Mouse (Mus musculus): ENCODE results near the gene Ccr9. TPM values are rescaled to one million over a fixed set of nuclear protein-coding genes. Genes with fewer than 3 reads are reported as not detected.

The Ccr9 gene
- polyA plus RNA-seq, 1 experiment from 2014 or later = 0.24 TPM

DNA sequence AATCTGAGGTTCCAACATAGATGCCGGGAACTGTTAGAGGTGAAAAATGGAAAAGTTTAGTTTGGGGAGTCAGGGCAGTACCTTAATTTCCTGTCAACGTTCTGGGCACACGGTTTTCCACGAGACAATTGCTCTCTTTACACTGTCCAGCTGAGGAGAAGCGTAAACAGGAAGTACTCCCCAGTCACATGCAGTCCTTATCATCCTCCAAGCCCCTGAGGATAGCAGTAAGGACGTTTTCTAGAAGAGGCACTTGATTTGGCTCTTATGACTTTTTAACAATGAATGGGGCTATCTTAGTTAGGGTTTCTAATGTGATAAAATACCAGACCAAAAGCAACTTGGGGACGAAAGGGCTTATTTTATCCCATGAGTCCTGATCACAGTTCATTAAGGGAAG lies 130.3 kb downstream of the Ccr9 start:
- no peaks in the 10 kb centered on the region for H3K9me3 ChIP-seq
- no peaks in the 10 kb centered on the region for H3K27me3 ChIP-seq
- no peak for ATAC-seq (ENCODE audit: insufficient number of reproducible peaks, low FRiP score, low TSS enrichment, low read depth)
- no peaks in the 10 kb centered on the region for H3K4me1 ChIP-seq
- WGBS = 66% methylated on average over 7 of the region's 7 CpGs
- no peak overlapping the region for H3K9ac ChIP-seq
- H3K36me3 ChIP-seq = peaks cover 27% of the 10 kb centered on the region
- H3K4me2 ChIP-seq = no peak overlapping the region
- H3K4me3 ChIP-seq = no peak overlapping the region
- H3K27ac ChIP-seq = no peak overlapping the region

DNA sequence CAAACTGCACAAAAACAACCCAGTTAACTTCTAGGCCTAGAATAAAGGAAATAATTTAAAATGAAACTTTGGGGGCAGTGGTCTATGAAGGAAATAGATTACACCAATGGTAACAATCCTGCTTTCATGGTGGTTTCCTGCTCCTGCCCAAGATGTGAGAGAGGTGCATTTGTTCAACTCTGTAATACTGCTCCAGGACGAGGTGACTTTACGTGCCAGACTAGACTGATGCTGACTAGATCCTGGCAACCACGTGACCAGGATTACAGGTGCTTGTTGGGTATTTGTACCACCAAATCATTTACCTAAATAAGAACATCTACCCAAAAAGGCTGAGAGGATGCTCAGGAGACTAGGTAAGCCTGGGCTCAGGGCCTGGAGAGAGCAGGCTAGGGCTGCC lies 133.6 kb downstream of the Ccr9 start:
- Histone ChIP-seq H3K9me3 (no peaks in the 10 kb centered on the region), H3K4me1 (no peaks in the 10 kb centered on the region), H3K27me3 (no peaks in the 10 kb centered on the region), H3K27ac (no peak overlapping the region), H3K4me2 (no peak overlapping the region), H3K4me3 (no peak overlapping the region), H3K9ac (no peak overlapping the region), H3K36me3 (peaks cover 51% of the 10 kb centered on the region)
- ATAC-seq (ENCODE audit: insufficient number of reproducible peaks, low FRiP score, low TSS enrichment, low read depth) = no peak
- WGBS = 86% methylated on average over 3 of the region's 3 CpGs

DNA sequence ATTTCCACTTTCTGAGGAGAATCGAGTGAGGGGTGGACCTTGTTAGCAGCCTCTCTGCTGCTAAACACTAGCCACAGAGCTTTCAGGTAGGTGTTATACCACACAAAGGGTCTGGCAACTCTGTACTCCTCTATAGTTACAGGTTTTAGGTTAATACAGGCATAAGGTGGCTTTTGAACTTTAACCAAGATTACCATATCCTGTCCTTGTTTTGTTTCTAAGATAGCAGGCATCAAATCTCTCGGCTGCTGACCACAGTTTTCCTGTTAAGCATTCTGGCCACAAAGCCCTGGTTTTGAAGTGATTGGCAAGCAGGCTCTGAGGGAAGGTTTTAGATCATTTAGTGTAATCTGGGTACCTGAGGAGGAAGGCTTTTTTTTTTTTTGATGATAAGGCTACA lies 136.1 kb downstream of the Ccr9 start:
- H3K4me1 ChIP-seq = no peaks in the 10 kb centered on the region
- no peak overlapping the region for H3K4me3 ChIP-seq
- WGBS = 56% methylated on average over 2 of the region's 2 CpGs
- H3K27me3 ChIP-seq = no peaks in the 10 kb centered on the region
- ATAC-seq (ENCODE audit: insufficient number of reproducible peaks, low FRiP score, low TSS enrichment, low read depth) = no peak
- peaks cover 64% of the 10 kb centered on the region for H3K36me3 ChIP-seq
- no peak overlapping the region for H3K9ac ChIP-seq
- H3K9me3 ChIP-seq = no peaks in the 10 kb centered on the region
- no peak overlapping the region for H3K4me2 ChIP-seq
- no peak overlapping the region for H3K27ac ChIP-seq

DNA sequence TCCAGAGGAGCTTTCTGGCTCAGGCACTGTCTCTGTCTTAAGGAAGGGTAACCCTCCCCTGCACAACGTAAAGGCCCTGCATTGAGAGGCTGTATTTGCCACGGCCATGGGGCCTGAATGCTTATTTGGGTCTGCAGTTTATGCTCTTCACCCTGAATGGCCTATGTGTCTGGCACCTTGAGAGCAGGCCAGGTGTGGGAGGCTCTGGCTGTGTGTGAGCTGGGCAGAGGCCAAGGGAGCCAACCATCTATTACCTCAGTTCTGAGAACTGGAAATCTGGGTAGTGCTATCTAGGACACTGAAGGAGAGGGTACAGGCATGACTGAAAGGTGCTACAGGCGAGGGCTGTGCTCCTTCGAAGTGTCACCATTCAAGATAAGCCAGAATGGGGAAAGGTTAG lies 136.6 kb downstream of the Ccr9 start:
- Histone ChIP-seq H3K4me2 (no peak overlapping the region), H3K36me3 (peaks cover 64% of the 10 kb centered on the region)

DNA sequence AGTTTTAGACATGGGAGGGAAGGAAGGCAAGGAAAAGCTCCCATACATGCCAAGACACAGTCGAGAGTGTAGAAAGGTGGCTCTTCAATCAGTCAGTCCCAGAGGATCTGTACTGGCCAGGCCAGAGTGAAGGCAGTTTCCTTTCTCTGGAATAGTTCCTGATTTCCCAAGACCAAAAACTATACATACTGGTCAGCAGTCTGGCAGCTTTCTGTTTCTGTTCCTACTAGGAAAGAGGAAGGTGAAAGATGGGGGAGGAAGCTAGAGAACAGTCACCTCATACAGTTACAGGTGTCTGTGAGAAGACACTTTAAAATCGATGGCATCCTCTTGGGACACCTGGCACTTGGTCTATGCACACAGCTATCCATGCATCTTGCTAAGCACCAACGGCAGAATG lies 137.2 kb downstream of the Ccr9 start:
- Histone ChIP-seq H3K9me3 (no peaks in the 10 kb centered on the region), H3K27me3 (no peaks in the 10 kb centered on the region), H3K9ac (no peak overlapping the region), H3K4me3 (no peak overlapping the region), H3K4me1 (no peaks in the 10 kb centered on the region), H3K27ac (no peak overlapping the region), H3K36me3 (peaks cover 61% of the 10 kb centered on the region), H3K4me2 (no peak overlapping the region)
- WGBS = 83% methylated on average over 3 of the region's 3 CpGs
- ATAC-seq (ENCODE audit: insufficient number of reproducible peaks, low FRiP score, low TSS enrichment, low read depth) = no peak

More for the DNA sequence above, 136.6 kb downstream of the Ccr9 start:
- Histone ChIP-seq H3K9me3 (no peaks in the 10 kb centered on the region), H3K4me3 (no peak overlapping the region), H3K4me1 (no peaks in the 10 kb centered on the region), H3K9ac (no peak overlapping the region), H3K27ac (no peak overlapping the region), H3K27me3 (no peaks in the 10 kb centered on the region)
- ATAC-seq (ENCODE audit: insufficient number of reproducible peaks, low FRiP score, low TSS enrichment, low read depth) = no peak
- 82% methylated on average over 4 of the region's 4 CpGs for WGBS

DNA sequence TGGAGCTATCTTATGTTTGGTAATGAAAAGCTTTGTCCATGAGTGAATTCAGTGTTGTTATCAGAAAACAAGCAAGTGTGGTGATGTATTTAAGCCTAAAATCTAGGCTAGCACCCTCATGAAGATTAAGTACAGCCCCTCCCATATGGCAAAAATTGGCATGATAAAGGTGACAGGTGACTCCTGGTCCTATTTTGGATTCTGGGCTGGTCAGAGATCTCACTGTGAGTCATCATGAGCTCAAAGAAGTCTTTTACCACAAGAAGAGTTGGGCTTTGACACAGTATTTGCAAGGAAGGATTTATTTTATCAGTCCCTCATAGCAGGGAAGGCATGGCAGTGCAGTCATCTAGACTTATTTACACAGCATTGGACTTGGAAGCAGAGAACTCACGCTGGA lies 137.8 kb downstream of the Ccr9 start:
- ATAC-seq (ENCODE audit: insufficient number of reproducible peaks, low FRiP score, low TSS enrichment, low read depth) = no peak
- H3K36me3 ChIP-seq = peaks cover 62% of the 10 kb centered on the region

DNA sequence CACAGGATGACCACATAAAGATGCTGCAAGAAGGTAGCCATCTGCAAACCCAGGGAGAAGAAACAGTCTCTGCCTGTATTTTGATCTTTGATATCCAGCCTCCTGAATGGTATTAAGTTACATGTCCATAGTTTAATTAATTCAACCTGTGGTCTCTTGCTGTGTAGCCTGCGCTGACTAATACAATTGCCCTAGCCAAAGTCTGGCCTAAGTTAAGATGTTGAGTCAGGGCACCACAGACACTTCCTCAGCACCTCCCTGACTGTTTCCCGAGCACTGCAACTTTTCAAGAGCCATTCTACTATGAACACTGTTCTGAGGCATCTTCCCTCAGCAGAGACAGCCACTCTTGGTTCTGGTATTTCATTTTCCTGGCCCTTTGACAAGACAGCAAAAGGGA lies 140.4 kb downstream of the Ccr9 start:
- peaks cover 74% of the 10 kb centered on the region for H3K36me3 ChIP-seq
- H3K27me3 ChIP-seq = no peaks in the 10 kb centered on the region
- H3K9me3 ChIP-seq = no peaks in the 10 kb centered on the region
- no peak overlapping the region for H3K4me2 ChIP-seq
- H3K4me3 ChIP-seq = no peak overlapping the region
- ATAC-seq (ENCODE audit: insufficient number of reproducible peaks, low FRiP score, low TSS enrichment, low read depth) = no peak
- H3K27ac ChIP-seq = no peak overlapping the region
- no peaks in the 10 kb centered on the region for H3K4me1 ChIP-seq
- 45% methylated on average over 2 of the region's 2 CpGs for WGBS
- H3K9ac ChIP-seq = no peak overlapping the region

More for the DNA sequence above, 137.8 kb downstream of the Ccr9 start:
- WGBS = 90% methylated on average over 1 of the region's 1 CpGs
- H3K4me1 ChIP-seq = no peaks in the 10 kb centered on the region
- H3K9ac ChIP-seq = no peak overlapping the region
- no peaks in the 10 kb centered on the region for H3K27me3 ChIP-seq
- H3K4me2 ChIP-seq = no peak overlapping the region
- H3K4me3 ChIP-seq = no peak overlapping the region
- H3K27ac ChIP-seq = no peak overlapping the region
- H3K9me3 ChIP-seq = no peaks in the 10 kb centered on the region

DNA sequence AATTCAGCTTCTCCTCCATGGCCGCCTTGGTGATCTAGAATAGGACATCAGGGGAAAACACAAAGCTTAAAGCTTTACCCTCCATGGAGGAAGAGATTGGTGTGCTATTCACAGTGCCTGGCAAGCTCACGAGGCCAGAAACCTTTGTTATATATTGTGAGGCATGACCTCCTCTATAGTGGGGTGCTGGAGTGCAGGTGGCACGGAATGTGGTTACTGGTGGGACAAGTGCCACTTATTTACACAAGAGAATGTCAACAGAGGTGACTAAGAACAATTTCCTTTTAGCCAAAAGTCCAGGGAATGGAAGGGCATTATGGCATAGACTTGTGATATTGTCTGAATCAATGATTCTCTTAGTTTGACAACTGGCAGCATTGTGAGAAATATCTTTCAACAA lies 148.4 kb downstream of the Ccr9 start:
- H3K27ac ChIP-seq = no peak overlapping the region
- WGBS = 90% methylated on average over 3 of the region's 3 CpGs
- no peak overlapping the region for H3K4me3 ChIP-seq
- no peaks in the 10 kb centered on the region for H3K9me3 ChIP-seq
- H3K27me3 ChIP-seq = no peaks in the 10 kb centered on the region
- no peak overlapping the region for H3K9ac ChIP-seq
- H3K4me2 ChIP-seq = no peak overlapping the region
- H3K4me1 ChIP-seq = no peaks in the 10 kb centered on the region
- no peak for ATAC-seq (ENCODE audit: insufficient number of reproducible peaks, low FRiP score, low TSS enrichment, low read depth)
- peaks cover 94% of the 10 kb centered on the region for H3K36me3 ChIP-seq

DNA sequence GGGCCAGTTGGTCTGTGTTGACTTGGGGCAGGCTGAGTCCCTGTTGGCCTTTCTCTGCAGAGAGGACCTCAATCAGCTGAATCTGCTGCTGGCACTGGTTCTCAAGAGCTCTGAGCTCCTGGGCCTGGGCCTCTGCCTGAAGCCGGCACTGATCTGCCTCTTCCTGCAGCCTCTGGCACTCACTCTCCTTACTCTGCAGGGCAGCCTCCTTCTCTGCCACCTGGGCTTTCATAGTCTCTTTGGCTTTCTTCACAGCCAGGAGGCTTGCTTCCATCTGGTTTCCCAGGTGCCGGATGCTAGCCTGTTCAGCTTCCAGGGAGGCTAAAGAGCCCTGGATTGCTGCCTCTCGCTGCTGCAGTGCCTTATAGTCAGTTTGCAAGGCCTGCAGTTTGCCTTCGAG lies 150.7 kb downstream of the Ccr9 start:
- Histone ChIP-seq H3K36me3 (peaks cover 80% of the 10 kb centered on the region), H3K9ac (no peak overlapping the region), H3K27me3 (no peaks in the 10 kb centered on the region), H3K27ac (no peak overlapping the region), H3K4me2 (no peak overlapping the region), H3K4me1 (no peaks in the 10 kb centered on the region), H3K4me3 (no peak overlapping the region), H3K9me3 (no peaks in the 10 kb centered on the region)
- ATAC-seq (ENCODE audit: insufficient number of reproducible peaks, low FRiP score, low TSS enrichment, low read depth) = no peak
- 84% methylated on average over 4 of the region's 4 CpGs for WGBS

Other genes starting within 250 kb of the Ccr9 start
- gene Limd1, start 199.7 kb upstream of the Ccr9 start, polyA plus RNA-seq (2015; fragmentation: Nextera tagmentation; extraction: Ambion mirVana) = 53.3 and 53.7 TPM in 2 replicates
- gene Sacm1l, start 148.7 kb upstream of the Ccr9 start, polyA plus RNA-seq (2015; fragmentation: Nextera tagmentation; extraction: Ambion mirVana) = 51.9 and 55.8 TPM in 2 replicates
- 0.15 and 0.18 TPM in 2 replicates for gene Slc6a20b, start 45.9 kb upstream of the Ccr9 start, polyA plus RNA-seq (2015; fragmentation: Nextera tagmentation; extraction: Ambion mirVana)
- 0.17 TPM in 1 of 2 replicates, not detected in the other for gene Slc6a20a, start 446 bp downstream of the Ccr9 start, polyA plus RNA-seq (2015; fragmentation: Nextera tagmentation; extraction: Ambion mirVana)
- 63.1 and 69.1 TPM in 2 replicates for gene Lztfl1, start 39.3 kb downstream of the Ccr9 start, polyA plus RNA-seq (2015; fragmentation: Nextera tagmentation; extraction: Ambion mirVana)
- 0.32 and 0.62 TPM in 2 replicates for gene Cxcr6, start 128.0 kb downstream of the Ccr9 start, polyA plus RNA-seq (2015; fragmentation: Nextera tagmentation; extraction: Ambion mirVana)
- gene Fyco1, start 173.5 kb downstream of the Ccr9 start, polyA plus RNA-seq (2015; fragmentation: Nextera tagmentation; extraction: Ambion mirVana) = 16.2 and 18.7 TPM in 2 replicates
- 0.03 TPM in 1 of 2 replicates, not detected in the other for gene Xcr1, start 183.6 kb downstream of the Ccr9 start, polyA plus RNA-seq (2015; fragmentation: Nextera tagmentation; extraction: Ambion mirVana)

Data from limb, embryonic 15.5 days (tissue).